Mouse (Mus musculus): ENCODE measurements at regions not wholly inside any gene's neighbourhood (a gene's known extent, or its start where the extent isn't known, plus 50 kb on each side); places are given as distances from the start of the nearest gene placed in this dataset.

GRCm38 (mm10) chr2:131734740-131735378 is 124.7 kb downstream of the Erv3 start:
- DNase-seq (ENCODE audit: low spot score), result no peak

- no peak for DNase-seq (ENCODE audit: low spot score)
Observed at GRCm38 (mm10) chr2:131726533-131726932, 133.0 kb downstream of the Erv3 start.

- no peak for DNase-seq (ENCODE audit: low spot score)
Observed at GRCm38 (mm10) chr2:131721631-131722545, 137.7 kb downstream of the Erv3 start.

DNA sequence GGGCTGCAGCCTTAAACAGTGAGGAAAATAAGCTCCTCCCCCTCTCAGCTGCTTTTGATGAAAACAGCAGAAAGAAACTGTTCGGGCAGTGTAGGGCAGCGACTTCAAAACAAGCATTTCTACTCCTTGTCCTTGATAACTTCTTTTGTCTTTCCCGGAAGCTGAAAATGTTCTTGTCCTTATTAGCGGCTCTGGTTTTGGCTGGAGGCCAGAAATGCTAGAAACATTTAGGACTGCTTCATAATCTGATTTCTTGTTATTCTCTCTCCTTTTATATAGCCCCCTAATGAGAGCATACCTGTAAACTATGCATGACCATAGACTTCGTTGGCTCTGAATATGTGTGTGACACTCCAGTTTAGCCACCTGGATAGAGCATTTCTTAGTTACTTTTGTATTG is 142.0 kb downstream of the Erv3 start:
- DNase-seq (ENCODE audit: low spot score), result no peak

DNA sequence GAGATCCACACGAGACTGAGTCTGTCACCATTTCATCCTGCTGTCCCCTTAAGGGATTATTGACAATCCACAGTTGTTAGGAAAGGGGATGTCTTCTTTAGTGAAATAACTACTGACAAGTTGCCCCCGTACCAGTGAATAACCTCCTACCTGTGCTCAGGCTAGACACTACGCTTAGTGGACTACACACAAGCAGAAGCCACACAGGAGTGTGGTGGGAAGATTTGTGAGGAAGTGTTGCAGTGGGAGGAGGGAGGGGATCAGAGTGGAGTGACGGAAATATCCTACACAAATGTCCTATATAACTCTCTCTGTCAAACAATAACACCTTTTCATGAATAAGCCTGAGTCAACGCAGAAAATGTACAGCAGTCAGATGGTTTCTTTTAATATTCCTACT is 142.7 kb downstream of the Erv3 start:
- no peak for DNase-seq (ENCODE audit: low spot score)

- DNase-seq (ENCODE audit: low spot score), result no peak
Observed at GRCm38 (mm10) chr2:131715381-131715780, 144.2 kb downstream of the Erv3 start.

- DNase-seq (ENCODE audit: low spot score), result no peak
Observed at GRCm38 (mm10) chr2:131711886-131712285, 147.7 kb downstream of the Erv3 start.

DNA sequence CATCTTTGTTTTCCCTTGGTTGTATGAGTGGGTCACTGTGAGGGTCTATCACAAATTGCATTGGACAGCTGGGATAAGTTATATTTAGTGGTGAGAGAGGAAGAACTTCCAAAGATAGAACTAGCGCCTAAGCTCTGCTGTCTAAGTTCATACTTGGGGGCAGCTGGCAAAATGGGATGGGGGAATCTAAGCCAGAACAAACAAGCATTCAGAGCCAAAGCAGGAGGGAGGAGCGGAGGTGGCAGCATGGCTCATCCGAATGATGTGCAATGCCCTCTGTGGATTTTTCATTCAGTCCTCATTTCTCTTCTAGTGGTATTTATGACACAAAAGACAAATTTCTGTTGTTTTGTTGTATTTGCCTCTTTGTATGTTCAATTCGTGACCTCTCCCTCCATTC is 144.5 kb upstream of the Adra1d start:
- DNase-seq (ENCODE audit: low spot score), result no peak

DNA sequence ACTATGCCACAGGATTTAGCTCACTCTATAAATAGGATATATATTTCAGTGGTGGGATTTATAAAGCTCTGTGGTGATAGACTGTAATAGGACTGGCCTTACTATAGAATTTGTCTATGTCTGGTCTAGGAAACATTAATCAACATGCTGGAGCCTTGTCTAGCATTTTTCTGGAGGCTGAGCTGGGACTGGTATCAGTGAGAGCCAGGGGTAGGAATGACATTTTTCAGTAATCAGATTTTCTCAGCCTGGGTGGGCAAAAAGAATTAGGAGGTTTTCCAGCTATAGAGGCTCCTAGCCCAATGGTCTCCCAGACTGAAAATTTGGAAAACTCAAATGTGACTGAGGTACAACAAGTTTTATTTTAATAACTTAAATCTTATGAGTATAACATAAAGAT is 142.3 kb upstream of the Adra1d start:
- peak; percentile 58 for DNase-seq (ENCODE audit: low spot score)

DNA sequence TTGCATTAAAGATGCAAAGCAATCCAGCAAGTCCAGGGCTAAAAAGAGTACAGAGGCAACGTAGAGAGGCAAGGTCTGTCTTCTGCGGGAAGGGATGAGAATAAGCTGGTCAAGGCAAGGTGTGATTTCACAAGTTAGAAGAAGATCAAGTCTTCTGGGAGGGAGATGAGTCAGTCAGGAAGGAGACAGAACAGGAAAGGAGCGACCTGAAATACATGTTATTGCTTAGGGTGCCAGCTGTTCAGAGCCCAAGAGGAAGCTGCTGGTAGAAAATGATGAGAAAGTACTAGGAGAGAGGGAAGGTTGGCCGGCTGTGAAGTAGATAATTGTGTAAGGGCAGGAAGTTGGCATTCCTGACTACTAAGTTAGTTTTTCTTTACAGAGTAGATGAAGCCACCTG is 140.1 kb upstream of the Adra1d start:
- no peak for DNase-seq (ENCODE audit: low spot score)

DNA sequence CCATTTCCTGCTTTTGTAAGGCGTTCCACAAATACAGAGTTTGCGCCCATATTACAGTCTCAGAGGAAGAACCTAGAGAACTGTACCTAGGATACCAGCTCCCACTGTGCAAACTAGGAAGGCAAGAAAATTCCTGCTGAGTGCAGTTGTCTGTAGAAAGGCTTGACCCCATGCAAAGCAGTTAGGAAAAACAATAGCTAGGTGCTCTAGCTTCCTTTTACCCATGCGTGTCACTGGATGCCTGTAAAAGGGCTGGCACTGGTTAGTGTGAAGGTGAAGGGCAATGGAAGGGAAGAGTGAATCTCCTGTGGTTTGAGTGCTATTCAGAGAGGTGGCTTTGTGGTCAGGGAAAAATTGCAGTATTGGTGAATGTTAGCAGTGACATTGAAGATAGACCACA is 137.7 kb upstream of the Adra1d start:
- no peak for DNase-seq (ENCODE audit: low spot score)

GRCm38 (mm10) chr2:131698008-131698965 is 136.2 kb upstream of the Adra1d start:
- DNase-seq (ENCODE audit: low spot score), result no peak

- DNase-seq (ENCODE audit: low spot score), result no peak
Observed at GRCm38 (mm10) chr2:131696307-131696706, 134.2 kb upstream of the Adra1d start.

DNA sequence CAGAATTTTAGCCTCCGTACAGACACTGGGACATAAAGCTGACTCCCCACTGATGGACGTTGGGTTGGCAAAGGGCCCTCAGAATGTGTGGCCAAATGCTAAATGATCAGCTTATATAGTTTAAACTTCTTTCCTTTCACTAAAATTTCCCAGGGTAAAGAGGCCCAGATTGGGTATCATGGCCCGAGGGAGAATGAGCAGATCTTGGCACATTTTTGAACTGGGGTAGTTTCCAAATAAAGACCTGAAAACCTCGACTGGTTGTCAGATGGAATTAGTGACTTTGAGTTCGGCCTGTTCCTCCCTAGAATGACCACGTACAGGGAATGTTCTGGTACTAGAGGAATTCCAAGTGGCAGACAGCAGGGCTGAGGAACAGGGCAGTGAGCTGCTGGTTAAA is 127.9 kb upstream of the Adra1d start:
- no peak for DNase-seq (ENCODE audit: low spot score)

DNA sequence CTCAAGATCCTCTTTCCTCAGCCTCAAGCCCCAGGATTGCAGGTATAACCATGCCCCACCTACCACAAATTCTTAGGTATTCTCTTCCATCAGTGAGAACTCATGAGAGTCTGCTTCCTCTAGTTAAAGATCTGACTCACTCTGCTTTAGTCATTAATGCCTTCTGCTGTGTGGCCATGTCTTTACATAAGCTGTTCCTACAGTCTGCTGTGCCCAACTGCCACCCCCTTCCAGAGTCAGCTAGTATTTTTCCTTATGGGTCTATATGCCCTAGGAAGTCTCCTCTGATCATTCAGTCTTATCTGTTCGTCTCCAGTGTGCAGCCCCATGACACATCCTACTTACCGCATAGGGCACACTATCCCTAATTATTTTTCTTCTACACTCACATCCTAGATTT is 126.2 kb upstream of the Adra1d start:
- no peak for DNase-seq (ENCODE audit: low spot score)

DNA sequence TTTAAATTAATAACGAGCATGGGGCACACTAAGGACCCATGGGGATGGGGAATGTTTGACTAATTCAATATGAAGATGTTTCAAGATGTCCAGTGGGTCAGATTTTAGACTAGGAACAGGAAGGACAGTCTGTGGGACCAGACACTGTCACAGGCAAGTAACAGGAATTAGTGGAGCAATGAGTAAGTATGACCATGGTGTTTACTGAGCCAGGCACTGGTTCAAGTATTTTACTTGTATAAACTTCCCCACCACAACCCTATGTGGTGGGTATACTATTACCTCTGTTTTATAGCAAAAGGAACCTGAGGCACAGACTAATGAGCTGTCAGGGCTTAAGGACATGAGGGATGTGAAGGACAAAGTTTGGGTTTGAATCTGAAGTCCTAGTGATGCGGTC is 125.4 kb upstream of the Adra1d start:
- DNase-seq (ENCODE audit: low spot score), result no peak

DNA sequence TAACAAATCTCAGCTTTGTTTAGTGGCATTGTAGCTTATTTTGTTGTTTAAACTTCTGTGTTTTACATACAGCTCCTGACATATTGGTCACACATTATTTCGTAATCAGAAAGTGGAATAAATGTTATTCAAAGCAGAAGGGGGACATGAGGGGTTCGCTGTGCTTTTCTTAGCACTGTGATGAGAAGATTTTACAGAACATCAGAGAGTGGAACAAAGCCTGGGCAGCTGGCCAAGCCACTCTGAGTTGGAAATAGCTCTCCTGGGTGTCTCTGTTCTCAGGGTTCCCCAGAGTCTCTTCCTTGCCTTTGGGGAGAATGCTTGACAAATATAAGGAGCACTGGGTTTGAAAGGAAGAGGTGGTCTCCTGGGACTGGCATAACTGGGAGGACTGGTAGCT is 124.7 kb upstream of the Adra1d start:
- DNase-seq (ENCODE audit: low spot score), result no peak

GRCm38 (mm10) chr2:131685326-131685725 is 123.2 kb upstream of the Adra1d start:
- no peak for DNase-seq (ENCODE audit: low spot score)

- no peak for DNase-seq (ENCODE audit: low spot score)
Observed at GRCm38 (mm10) chr2:131683734-131684133, 121.7 kb upstream of the Adra1d start.

DNA sequence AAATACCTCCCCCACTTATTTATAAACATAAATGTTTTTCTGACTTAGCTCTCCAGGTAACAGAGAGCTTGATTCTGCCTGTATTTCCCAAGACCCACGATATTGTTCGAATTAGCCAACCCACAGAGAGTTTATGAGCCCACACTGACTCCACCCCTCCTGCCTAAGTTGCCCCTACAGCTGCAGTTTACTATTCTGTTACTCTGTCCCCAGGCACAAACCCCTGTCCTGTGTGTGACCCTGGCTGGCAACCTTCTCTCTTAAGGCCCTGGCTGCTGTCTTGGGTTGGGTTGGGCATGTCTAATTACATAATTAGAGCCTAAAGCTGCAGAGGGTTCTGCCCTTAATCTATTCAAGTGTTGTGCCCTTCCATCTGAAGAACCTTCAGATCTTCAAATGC is 116.4 kb upstream of the Adra1d start:
- DNase-seq (ENCODE audit: low spot score), result no peak

DNA sequence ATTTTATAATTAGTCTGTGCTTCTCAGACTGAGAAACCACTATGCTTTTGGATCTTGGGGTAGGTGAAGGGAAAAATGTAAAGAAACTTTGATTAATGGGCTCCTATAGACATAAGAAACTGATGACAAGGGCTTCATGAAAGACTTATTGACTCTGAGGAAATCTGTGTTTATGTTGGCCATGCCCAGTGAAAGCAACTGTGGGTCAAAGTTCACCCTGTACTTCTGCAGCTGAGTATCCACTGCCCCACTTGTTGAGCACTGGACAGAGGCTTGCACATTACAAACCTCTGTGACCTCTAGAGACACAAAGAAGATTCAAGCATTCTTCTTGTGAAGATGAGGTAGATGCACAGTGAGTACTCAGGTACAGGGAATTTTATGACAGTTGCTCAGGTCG is 114.7 kb upstream of the Adra1d start:
- DNase-seq (ENCODE audit: low spot score), result no peak

GRCm38 (mm10) chr2:131674872-131675271 is 112.8 kb upstream of the Adra1d start:
- DNase-seq (ENCODE audit: low spot score), result no peak

All from retina, embryonic 14.5 days (tissue).